Mouse (Mus musculus): ENCODE measurements around the gene Tctn3. TPM values are rescaled to one million over a fixed set of nuclear protein-coding genes. Genes with fewer than 3 reads are reported as not detected.
A peak's percentile ranks its signal among the peaks of the same experiment; 100 is the strongest.

The Tctn3 gene
- total and polyA plus RNA-seq, 2 experiments from 2014 or later, result 14.4 to 32.9 TPM

DNA sequence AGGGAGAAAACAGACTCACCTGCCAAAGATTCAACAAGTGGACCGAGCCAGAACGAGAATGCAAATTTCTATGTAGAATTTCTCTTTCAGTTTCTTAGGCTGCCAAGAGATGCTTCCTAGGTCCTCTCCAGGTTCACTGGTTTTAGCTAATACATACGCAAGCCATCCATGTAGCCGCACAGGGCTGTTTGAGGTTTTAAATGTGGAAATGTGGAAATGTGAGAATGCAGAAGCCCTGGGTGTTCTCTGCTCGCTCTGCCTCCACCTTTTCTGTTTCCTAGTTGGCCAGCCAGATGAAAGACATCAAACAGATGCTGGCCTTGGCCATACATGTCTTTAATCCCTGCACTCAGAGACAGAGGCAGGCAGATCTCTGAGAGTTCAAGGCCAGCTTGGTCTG lies 26.5 kb upstream of the Tctn3 start:
- no peak overlapping the region for H3K27ac ChIP-seq
- H3K4me3 ChIP-seq (ENCODE audit: low read length), result no peak overlapping the region
- no peaks in the 10 kb centered on the region for H3K36me3 ChIP-seq (ENCODE audit: insufficient read depth, low read length)
- H3K4me2 ChIP-seq (ENCODE audit: low read depth, low read length), result no peak overlapping the region
- 85% methylated on average over 5 of the region's 5 CpGs for WGBS
- H3K27me3 ChIP-seq (ENCODE audit: insufficient read depth, low read length), result no peaks in the 10 kb centered on the region
- ATAC-seq, result no peak
- no peaks in the 10 kb centered on the region for H3K4me1 ChIP-seq (ENCODE audit: insufficient read depth, low read length)
- H3K9me3 ChIP-seq (ENCODE audit: low read length), result no peaks in the 10 kb centered on the region
- H3K9ac ChIP-seq (replicated peaks; ENCODE audit: low read length), result no peak overlapping the region
- TF ChIP-seq CTCF (IDR thresholded peaks at IDR 0.05; ENCODE audit: low read depth), result no peak
- no peak for DNase-seq (ENCODE audit: low spot score)

DNA sequence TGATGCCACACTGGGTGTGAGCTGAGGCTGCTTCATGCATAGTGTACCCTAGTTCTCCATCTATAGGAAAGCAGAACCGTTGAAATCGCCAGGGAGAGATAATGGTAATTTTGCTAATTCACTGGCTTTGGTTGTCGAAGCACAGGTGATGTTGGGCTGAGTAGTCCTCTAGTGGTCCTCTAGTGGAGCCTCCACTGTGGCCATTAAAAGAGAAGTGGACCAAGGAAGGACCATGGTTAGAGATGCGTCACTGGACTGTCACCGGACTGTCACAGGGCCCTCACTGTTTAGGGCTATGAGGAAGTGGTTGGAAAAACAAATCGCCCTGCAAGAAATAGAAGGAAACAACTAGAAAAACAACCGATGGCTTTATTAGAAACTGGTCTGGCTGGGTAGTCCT lies 25.6 kb upstream of the Tctn3 start:
- H3K27me3 ChIP-seq (ENCODE audit: insufficient read depth, low read length), result no peaks in the 10 kb centered on the region
- H3K9me3 ChIP-seq (ENCODE audit: low read length), result no peaks in the 10 kb centered on the region
- H3K4me1 ChIP-seq (ENCODE audit: insufficient read depth, low read length), result no peaks in the 10 kb centered on the region
- no peak for TF ChIP-seq CTCF (IDR thresholded peaks at IDR 0.05; ENCODE audit: low read depth)
- DNase-seq (ENCODE audit: low spot score) (no peak), ATAC-seq (no peak)
- WGBS, result 88% methylated on average over 7 of the region's 7 CpGs
- no peak overlapping the region for H3K4me2 ChIP-seq (ENCODE audit: low read depth, low read length)
- no peaks in the 10 kb centered on the region for H3K36me3 ChIP-seq (ENCODE audit: insufficient read depth, low read length)
- H3K9ac ChIP-seq (replicated peaks; ENCODE audit: low read length), result no peak overlapping the region
- H3K27ac ChIP-seq, result no peak overlapping the region
- no peak overlapping the region for H3K4me3 ChIP-seq (ENCODE audit: low read length)

DNA sequence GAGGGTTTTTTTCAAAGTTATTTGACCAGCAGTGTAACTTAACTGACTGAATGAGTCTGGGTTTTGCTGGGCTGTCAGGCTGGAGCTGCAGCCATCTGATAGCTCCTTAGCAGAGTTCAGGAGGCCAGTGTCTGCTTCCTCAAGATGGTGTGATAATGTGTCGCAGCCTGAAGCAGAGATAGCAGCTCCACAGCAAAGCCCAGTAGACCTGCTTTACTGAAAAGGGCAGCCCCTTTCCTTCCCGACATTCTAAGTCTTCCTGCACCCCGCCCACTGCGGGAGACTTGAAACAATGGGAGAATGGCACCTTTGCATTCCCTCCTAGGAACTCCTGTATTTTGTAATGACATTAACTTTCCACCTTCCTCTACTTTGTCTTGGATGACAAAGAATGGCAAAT lies 25.1 kb upstream of the Tctn3 start:
- DNase-seq (ENCODE audit: low spot score) (no peak), ATAC-seq (no peak)
- no peak overlapping the region for H3K4me2 ChIP-seq (ENCODE audit: low read depth, low read length)
- H3K4me3 ChIP-seq (ENCODE audit: low read length), result no peak overlapping the region
- WGBS, result 60% methylated on average over 4 of the region's 4 CpGs
- TF ChIP-seq CTCF (IDR thresholded peaks at IDR 0.05; ENCODE audit: low read depth), result no peak
- H3K27ac ChIP-seq, result no peak overlapping the region
- no peak overlapping the region for H3K9ac ChIP-seq (replicated peaks; ENCODE audit: low read length)
- no peaks in the 10 kb centered on the region for H3K9me3 ChIP-seq (ENCODE audit: low read length)
- H3K4me1 ChIP-seq (ENCODE audit: insufficient read depth, low read length), result no peaks in the 10 kb centered on the region
- no peaks in the 10 kb centered on the region for H3K36me3 ChIP-seq (ENCODE audit: insufficient read depth, low read length)
- no peaks in the 10 kb centered on the region for H3K27me3 ChIP-seq (ENCODE audit: insufficient read depth, low read length)

DNA sequence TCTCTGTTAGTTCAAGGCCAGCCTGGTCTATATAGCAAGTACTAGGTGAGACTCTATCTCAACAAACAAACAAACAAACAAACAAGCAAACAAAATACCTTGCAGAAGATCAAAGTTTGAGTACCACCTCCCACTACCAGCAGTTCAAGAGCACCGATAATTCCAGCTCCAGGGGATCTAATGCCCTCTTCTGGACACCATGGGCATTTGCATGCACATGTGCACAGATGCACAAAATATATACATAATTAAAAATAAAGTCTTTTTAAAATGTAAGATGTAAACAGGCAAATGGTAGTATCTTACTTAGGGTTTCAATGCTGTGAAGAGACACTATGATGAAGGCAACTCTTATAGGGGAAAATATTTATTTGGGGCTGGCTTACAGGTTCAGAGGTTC lies 21.1 kb upstream of the Tctn3 start:
- Histone ChIP-seq H3K9ac (replicated peaks; ENCODE audit: low read length) (no peak overlapping the region), H3K9me3 (ENCODE audit: low read length) (no peaks in the 10 kb centered on the region), H3K4me2 (ENCODE audit: low read depth, low read length) (no peak overlapping the region), H3K4me3 (ENCODE audit: low read length) (no peak overlapping the region), H3K36me3 (ENCODE audit: insufficient read depth, low read length) (no peaks in the 10 kb centered on the region), H3K27ac (no peak overlapping the region), H3K4me1 (ENCODE audit: insufficient read depth, low read length) (no peaks in the 10 kb centered on the region), H3K27me3 (ENCODE audit: insufficient read depth, low read length) (no peaks in the 10 kb centered on the region)
- WGBS, result 73% methylated on average over 1 of the region's 1 CpGs
- peak; percentile 28 for TF ChIP-seq CTCF (IDR thresholded peaks at IDR 0.05; ENCODE audit: low read depth)
- DNase-seq (ENCODE audit: low spot score) (no peak), ATAC-seq (no peak)

DNA sequence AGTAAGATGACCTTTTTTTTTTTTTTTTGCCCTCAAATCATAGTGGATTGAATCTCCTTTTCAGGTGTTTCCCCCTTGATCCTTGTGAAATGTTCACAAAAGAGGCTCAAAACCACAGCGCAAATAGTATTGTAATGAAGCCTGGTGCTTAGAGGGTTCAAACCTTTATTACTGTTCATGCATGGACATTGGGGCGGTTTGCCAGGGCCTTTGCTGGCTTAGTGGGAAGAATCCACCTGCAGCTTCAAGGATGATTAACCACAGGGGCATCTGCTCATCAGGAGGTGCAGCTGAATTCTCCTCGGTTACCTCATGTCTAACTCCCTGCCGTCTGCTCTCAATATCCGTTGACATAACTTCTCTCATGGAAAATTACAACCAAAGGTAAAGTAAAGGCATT lies 20.6 kb upstream of the Tctn3 start:
- ATAC-seq (no peak), DNase-seq (ENCODE audit: low spot score) (no peak)
- no peak overlapping the region for H3K27ac ChIP-seq
- no peak overlapping the region for H3K4me3 ChIP-seq (ENCODE audit: low read length)
- no peaks in the 10 kb centered on the region for H3K36me3 ChIP-seq (ENCODE audit: insufficient read depth, low read length)
- no peak overlapping the region for H3K4me2 ChIP-seq (ENCODE audit: low read depth, low read length)
- no peak for TF ChIP-seq CTCF (IDR thresholded peaks at IDR 0.05; ENCODE audit: low read depth)
- H3K27me3 ChIP-seq (ENCODE audit: insufficient read depth, low read length), result no peaks in the 10 kb centered on the region
- H3K9me3 ChIP-seq (ENCODE audit: low read length), result no peaks in the 10 kb centered on the region
- 70% methylated on average over 5 of the region's 5 CpGs for WGBS
- H3K9ac ChIP-seq (replicated peaks; ENCODE audit: low read length), result no peak overlapping the region
- H3K4me1 ChIP-seq (ENCODE audit: insufficient read depth, low read length), result no peaks in the 10 kb centered on the region

DNA sequence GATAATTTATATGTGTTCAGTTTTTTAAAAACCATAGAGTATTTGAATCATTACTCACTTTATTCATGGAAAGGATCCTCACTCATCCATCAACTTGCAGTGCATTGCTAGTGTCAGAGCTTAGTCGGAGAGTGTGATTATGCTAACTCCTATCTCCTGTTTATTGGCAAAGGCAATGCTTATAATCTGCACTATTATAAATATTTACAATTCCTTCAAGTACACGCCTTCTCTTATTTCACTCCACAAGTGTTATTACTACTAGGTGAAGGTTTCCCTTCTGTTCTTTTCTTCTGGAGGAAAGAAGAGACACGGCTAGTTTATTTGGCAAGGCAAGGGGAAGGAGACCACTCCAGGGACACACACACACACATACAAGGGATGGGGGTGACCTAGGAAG lies 20.2 kb upstream of the Tctn3 start:
- WGBS, result 85% methylated on average over 3 of the region's 3 CpGs
- Histone ChIP-seq H3K4me1 (ENCODE audit: insufficient read depth, low read length) (no peaks in the 10 kb centered on the region), H3K9me3 (ENCODE audit: low read length) (no peaks in the 10 kb centered on the region), H3K27ac (no peak overlapping the region), H3K36me3 (ENCODE audit: insufficient read depth, low read length) (no peaks in the 10 kb centered on the region), H3K9ac (replicated peaks; ENCODE audit: low read length) (no peak overlapping the region), H3K4me2 (ENCODE audit: low read depth, low read length) (no peak overlapping the region), H3K4me3 (ENCODE audit: low read length) (no peak overlapping the region), H3K27me3 (ENCODE audit: insufficient read depth, low read length) (no peaks in the 10 kb centered on the region)
- ATAC-seq (no peak), DNase-seq (ENCODE audit: low spot score) (no peak)
- no peak for TF ChIP-seq CTCF (IDR thresholded peaks at IDR 0.05; ENCODE audit: low read depth)

DNA sequence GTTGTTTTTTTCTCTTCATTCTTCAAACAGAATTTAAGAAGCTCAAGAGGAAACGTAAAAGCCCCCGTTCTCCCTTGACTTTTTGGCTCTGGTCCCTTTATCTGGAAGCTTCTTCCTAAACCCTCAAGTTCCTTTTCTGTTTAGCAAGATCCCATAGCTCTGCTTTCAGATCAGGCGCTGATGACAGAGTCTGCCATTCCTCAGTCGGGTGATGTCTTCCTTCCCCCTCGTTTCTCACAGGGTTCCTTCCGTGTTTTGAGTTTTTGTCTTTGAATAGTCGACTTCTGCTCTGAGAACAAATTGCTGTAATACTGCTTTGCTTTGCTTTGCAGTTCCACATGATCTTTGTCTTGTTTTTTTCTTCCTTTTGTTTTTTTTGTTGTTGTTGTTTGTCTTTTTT lies 18.6 kb upstream of the Tctn3 start:
- Histone ChIP-seq H3K36me3 (ENCODE audit: insufficient read depth, low read length) (no peaks in the 10 kb centered on the region), H3K4me1 (ENCODE audit: insufficient read depth, low read length) (no peaks in the 10 kb centered on the region), H3K4me2 (ENCODE audit: low read depth, low read length) (no peak overlapping the region), H3K9ac (replicated peaks; ENCODE audit: low read length) (no peak overlapping the region), H3K27ac (no peak overlapping the region), H3K27me3 (ENCODE audit: insufficient read depth, low read length) (no peaks in the 10 kb centered on the region), H3K4me3 (ENCODE audit: low read length) (no peak overlapping the region), H3K9me3 (ENCODE audit: low read length) (no peaks in the 10 kb centered on the region)
- DNase-seq (ENCODE audit: low spot score) (no peak), ATAC-seq (no peak)
- 75% methylated on average over 7 of the region's 7 CpGs for WGBS
- no peak for TF ChIP-seq CTCF (IDR thresholded peaks at IDR 0.05; ENCODE audit: low read depth)

Measured in hindbrain, postnatal 0 days (tissue).